Mouse (Mus musculus): ENCODE results near the gene Zmynd8. TPM values are rescaled to one million over a fixed set of nuclear protein-coding genes. Genes with fewer than 3 reads are reported as not detected.

The Zmynd8 gene
- polyA plus RNA-seq, 1 experiment from 2014 or later = 54.5 TPM

- Histone ChIP-seq H3K9me3 (ENCODE audit: control insufficient read depth, low read length) (no peaks in the 10 kb centered on the region), H3K4me2 (ENCODE audit: low read depth) (no peak overlapping the region), H3K27me3 (ENCODE audit: control insufficient read depth, insufficient read depth, low read length) (no peaks in the 10 kb centered on the region), H3K36me3 (ENCODE audit: control insufficient read depth, insufficient read depth, low read length) (peaks cover 10% of the 10 kb centered on the region), H3K4me1 (ENCODE audit: control insufficient read depth, insufficient read depth, low read length) (no peaks in the 10 kb centered on the region; the same call in 1 of the 2 replicates), H3K27ac (ENCODE audit: low read depth, low read length) (no peak overlapping the region), H3K9ac (ENCODE audit: low read length) (no peak overlapping the region), H3K4me3 (ENCODE audit: low read depth, low read length) (no peak overlapping the region)
- ATAC-seq (ENCODE audit: insufficient read depth, low FRiP score, low TSS enrichment) (no peak), DNase-seq (ENCODE audit: low spot score) (no peak)
- 88% methylated on average over 22 of the region's 22 CpGs for WGBS
These were observed 53.3 kb downstream of the Zmynd8 start for GRCm38 (mm10) chr2:165845490-165845889.

- no peaks in the 10 kb centered on the region for H3K9me3 ChIP-seq (ENCODE audit: control insufficient read depth, low read length)
- no peak overlapping the region for H3K9ac ChIP-seq (ENCODE audit: low read length)
- ATAC-seq (ENCODE audit: insufficient read depth, low FRiP score, low TSS enrichment) (no peak), DNase-seq (ENCODE audit: low spot score) (no peak)
- H3K4me1 ChIP-seq (ENCODE audit: control insufficient read depth, insufficient read depth, low read length) = no peaks in the 10 kb centered on the region
- peaks cover 10% of the 10 kb centered on the region for H3K36me3 ChIP-seq (ENCODE audit: control insufficient read depth, insufficient read depth, low read length)
- H3K4me3 ChIP-seq (ENCODE audit: low read depth, low read length) = no peak overlapping the region
- WGBS = 92% methylated on average over 6 of the region's 6 CpGs
- H3K4me2 ChIP-seq (ENCODE audit: low read depth) = no peak overlapping the region
- no peak overlapping the region for H3K27ac ChIP-seq (ENCODE audit: low read depth, low read length)
- H3K27me3 ChIP-seq (ENCODE audit: control insufficient read depth, insufficient read depth, low read length) = no peaks in the 10 kb centered on the region
These were observed 55.5 kb downstream of the Zmynd8 start for GRCm38 (mm10) chr2:165843350-165843749.

- no peaks in the 10 kb centered on the region for H3K27me3 ChIP-seq (ENCODE audit: control insufficient read depth, insufficient read depth, low read length)
- DNase-seq (ENCODE audit: low spot score) = no peak
- WGBS = 97% methylated on average over 10 of the region's 10 CpGs
- peaks cover 17% of the 10 kb centered on the region for H3K36me3 ChIP-seq (ENCODE audit: control insufficient read depth, insufficient read depth, low read length)
- no peak overlapping the region for H3K9ac ChIP-seq (ENCODE audit: low read length)
- ATAC-seq (ENCODE audit: insufficient read depth, low FRiP score, low TSS enrichment) = no peak
- H3K9me3 ChIP-seq (ENCODE audit: control insufficient read depth, low read length) = no peaks in the 10 kb centered on the region
- H3K4me2 ChIP-seq (ENCODE audit: low read depth) = no peak overlapping the region
- peaks cover 3% of the 10 kb centered on the region; the same call in 1 of the 2 replicates for H3K4me1 ChIP-seq (ENCODE audit: control insufficient read depth, insufficient read depth, low read length)
- H3K27ac ChIP-seq (ENCODE audit: low read depth, low read length) = no peak overlapping the region
- H3K4me3 ChIP-seq (ENCODE audit: low read depth, low read length) = no peak overlapping the region
These were observed 56.6 kb downstream of the Zmynd8 start for GRCm38 (mm10) chr2:165842241-165842640.

- no peak overlapping the region for H3K9ac ChIP-seq (ENCODE audit: low read length)
- 96% methylated on average over 6 of the region's 6 CpGs for WGBS
- ATAC-seq (ENCODE audit: insufficient read depth, low FRiP score, low TSS enrichment) (no peak), DNase-seq (ENCODE audit: low spot score) (no peak)
- H3K9me3 ChIP-seq (ENCODE audit: control insufficient read depth, low read length) = no peaks in the 10 kb centered on the region
- no peak overlapping the region for H3K4me2 ChIP-seq (ENCODE audit: low read depth)
- no peak overlapping the region for H3K4me3 ChIP-seq (ENCODE audit: low read depth, low read length)
- H3K36me3 ChIP-seq (ENCODE audit: control insufficient read depth, insufficient read depth, low read length) = peaks cover 20% of the 10 kb centered on the region
- no peak overlapping the region for H3K27ac ChIP-seq (ENCODE audit: low read depth, low read length)
- H3K4me1 ChIP-seq (ENCODE audit: control insufficient read depth, insufficient read depth, low read length) = peaks cover 3% of the 10 kb centered on the region; the same call in 1 of the 2 replicates
- H3K27me3 ChIP-seq (ENCODE audit: control insufficient read depth, insufficient read depth, low read length) = no peaks in the 10 kb centered on the region
These were observed 57.0 kb downstream of the Zmynd8 start for GRCm38 (mm10) chr2:165841805-165842204.

GRCm38 (mm10) chr2:165840852-165841251 is 58.0 kb downstream of the Zmynd8 start:
- Histone ChIP-seq H3K4me3 (ENCODE audit: low read depth, low read length) (no peak overlapping the region), H3K27me3 (ENCODE audit: control insufficient read depth, insufficient read depth, low read length) (no peaks in the 10 kb centered on the region), H3K36me3 (ENCODE audit: control insufficient read depth, insufficient read depth, low read length) (peaks cover 20% of the 10 kb centered on the region), H3K4me2 (ENCODE audit: low read depth) (no peak overlapping the region), H3K9ac (ENCODE audit: low read length) (no peak overlapping the region), H3K27ac (ENCODE audit: low read depth, low read length) (no peak overlapping the region), H3K4me1 (ENCODE audit: control insufficient read depth, insufficient read depth, low read length) (peaks cover 3% of the 10 kb centered on the region; the same call in 1 of the 2 replicates), H3K9me3 (ENCODE audit: control insufficient read depth, low read length) (no peaks in the 10 kb centered on the region)
- DNase-seq (ENCODE audit: low spot score) (no peak), ATAC-seq (ENCODE audit: insufficient read depth, low FRiP score, low TSS enrichment) (no peak)
- 93% methylated on average over 7 of the region's 7 CpGs for WGBS

GRCm38 (mm10) chr2:165839317-165839652 is 59.5 kb downstream of the Zmynd8 start:
- peak overlapping the region; percentile 83 for H3K27ac ChIP-seq (ENCODE audit: low read depth, low read length)
- peaks cover 19% of the 10 kb centered on the region for H3K36me3 ChIP-seq (ENCODE audit: control insufficient read depth, insufficient read depth, low read length)
- no peaks in the 10 kb centered on the region for H3K27me3 ChIP-seq (ENCODE audit: control insufficient read depth, insufficient read depth, low read length)
- WGBS = 77% methylated on average over 2 of the region's 2 CpGs
- no peaks in the 10 kb centered on the region for H3K9me3 ChIP-seq (ENCODE audit: control insufficient read depth, low read length)
- no peak for ATAC-seq (ENCODE audit: insufficient read depth, low FRiP score, low TSS enrichment)
- no peak overlapping the region for H3K9ac ChIP-seq (ENCODE audit: low read length)
- H3K4me1 ChIP-seq (ENCODE audit: control insufficient read depth, insufficient read depth, low read length) = peaks cover 3% of the 10 kb centered on the region; the same call in 1 of the 2 replicates
- no peak for DNase-seq (ENCODE audit: low spot score)
- no peak overlapping the region for H3K4me3 ChIP-seq (ENCODE audit: low read depth, low read length)
- H3K4me2 ChIP-seq (ENCODE audit: low read depth) = no peak overlapping the region

GRCm38 (mm10) chr2:165838606-165839316 is 60.1 kb downstream of the Zmynd8 start:
- Histone ChIP-seq H3K4me2 (ENCODE audit: low read depth) (no peak overlapping the region), H3K27ac (ENCODE audit: low read depth, low read length) (peak overlapping the region; percentile 83), H3K4me1 (ENCODE audit: control insufficient read depth, insufficient read depth, low read length) (peaks cover 3% of the 10 kb centered on the region; the same call in 1 of the 2 replicates), H3K9me3 (ENCODE audit: control insufficient read depth, low read length) (no peaks in the 10 kb centered on the region), H3K4me3 (ENCODE audit: low read depth, low read length) (no peak overlapping the region), H3K9ac (ENCODE audit: low read length) (no peak overlapping the region), H3K36me3 (ENCODE audit: control insufficient read depth, insufficient read depth, low read length) (peaks cover 22% of the 10 kb centered on the region), H3K27me3 (ENCODE audit: control insufficient read depth, insufficient read depth, low read length) (no peaks in the 10 kb centered on the region)
- peak; percentile 60; the same call in 1 of the 2 replicates for ATAC-seq (ENCODE audit: insufficient read depth, low FRiP score, low TSS enrichment)
- WGBS = 75% methylated on average over 23 of the region's 23 CpGs
- peak; percentile 59 for DNase-seq (ENCODE audit: low spot score)

GRCm38 (mm10) chr2:165834601-165835000 is 64.2 kb downstream of the Zmynd8 start:
- Histone ChIP-seq H3K4me1 (ENCODE audit: control insufficient read depth, insufficient read depth, low read length) (peaks cover 3% of the 10 kb centered on the region; the same call in 1 of the 2 replicates), H3K9me3 (ENCODE audit: control insufficient read depth, low read length) (no peaks in the 10 kb centered on the region), H3K27me3 (ENCODE audit: control insufficient read depth, insufficient read depth, low read length) (no peaks in the 10 kb centered on the region), H3K27ac (ENCODE audit: low read depth, low read length) (no peak overlapping the region), H3K36me3 (ENCODE audit: control insufficient read depth, insufficient read depth, low read length) (peaks cover 18% of the 10 kb centered on the region), H3K4me2 (ENCODE audit: low read depth) (no peak overlapping the region), H3K4me3 (ENCODE audit: low read depth, low read length) (no peak overlapping the region), H3K9ac (ENCODE audit: low read length) (no peak overlapping the region)
- no peak for ATAC-seq (ENCODE audit: insufficient read depth, low FRiP score, low TSS enrichment)
- DNase-seq (ENCODE audit: low spot score) = no peak
- 92% methylated on average over 13 of the region's 13 CpGs for WGBS

GRCm38 (mm10) chr2:165833468-165833867 is 65.3 kb downstream of the Zmynd8 start:
- H3K36me3 ChIP-seq (ENCODE audit: control insufficient read depth, insufficient read depth, low read length) = peaks cover 18% of the 10 kb centered on the region
- H3K9me3 ChIP-seq (ENCODE audit: control insufficient read depth, low read length) = no peaks in the 10 kb centered on the region
- no peak overlapping the region for H3K4me3 ChIP-seq (ENCODE audit: low read depth, low read length)
- no peaks in the 10 kb centered on the region for H3K27me3 ChIP-seq (ENCODE audit: control insufficient read depth, insufficient read depth, low read length)
- H3K27ac ChIP-seq (ENCODE audit: low read depth, low read length) = no peak overlapping the region
- ATAC-seq (ENCODE audit: insufficient read depth, low FRiP score, low TSS enrichment) (no peak), DNase-seq (ENCODE audit: low spot score) (no peak)
- H3K4me1 ChIP-seq (ENCODE audit: control insufficient read depth, insufficient read depth, low read length) = peaks cover 3% of the 10 kb centered on the region; the same call in 1 of the 2 replicates
- 68% methylated on average over 9 of the region's 9 CpGs for WGBS
- no peak overlapping the region for H3K9ac ChIP-seq (ENCODE audit: low read length)
- no peak overlapping the region for H3K4me2 ChIP-seq (ENCODE audit: low read depth)

All from neural tube, embryonic 11.5 days (tissue).